Mouse (Mus musculus) myocyte (in vitro differentiated cells): ENCODE results near the gene B3galt4.

Source experiments
- E2F4 ChIP-seq: IDR thresholded peaks from one replicate; pipeline ENCODE4 v1.6.1; 2011; ENCODE audit warnings: mild to moderate bottlenecking, control low read depth, moderate library complexity; ENCODE audit not compliant: insufficient read depth
- MAX ChIP-seq: IDR thresholded peaks from one replicate; pipeline ENCODE4 v1.6.1; 2011; ENCODE audit warnings: low read depth, mild to moderate bottlenecking, control low read depth
- MYOD1 ChIP-seq, 3 experiments: IDR thresholded peaks; one replicate each; pipeline ENCODE4 v1.6.1; 2011; ENCODE audit warnings: control low read depth in 2 of 3, low read depth in 2 of 3, mild to moderate bottlenecking in 2 of 3, moderate library complexity in 1 of 3; ENCODE audit not compliant: insufficient read length in 2 of 3, control insufficient read depth in 1 of 3
- MYOG ChIP-seq, 3 experiments: IDR thresholded peaks; one replicate each; pipeline ENCODE4 v1.6.1; 2011; ENCODE audit warnings: control low read depth in 2 of 3, low read depth in 2 of 3, mild to moderate bottlenecking in 2 of 3; ENCODE audit not compliant: insufficient read length in 2 of 3, control insufficient read depth in 1 of 3, insufficient read depth in 1 of 3
- POLR2A ChIP-seq: IDR thresholded peaks from one replicate; pipeline ENCODE4 v1.6.1; 2011; ENCODE audit warnings: low read depth, mild to moderate bottlenecking, control low read depth, moderate library complexity; ENCODE audit not compliant: insufficient read length
- POLR2AphosphoS2 ChIP-seq: IDR thresholded peaks from one replicate; pipeline ENCODE4 v1.6.1; 2011; ENCODE audit warnings: low read depth, control low read depth; ENCODE audit not compliant: insufficient read length
- REST ChIP-seq: IDR thresholded peaks from one replicate; pipeline ENCODE4 v1.6.1; 2011; ENCODE audit warnings: mild to moderate bottlenecking, control low read depth, moderate library complexity; ENCODE audit not compliant: insufficient read depth, insufficient read length
- SRF ChIP-seq: IDR thresholded peaks from one replicate; pipeline ENCODE4 v1.6.1; 2011; ENCODE audit warnings: low read depth; ENCODE audit not compliant: control insufficient read depth, insufficient read length
- TCF12 ChIP-seq: IDR thresholded peaks from one replicate; pipeline ENCODE4 v1.6.1; 2011; ENCODE audit warnings: mild to moderate bottlenecking, control low read depth; ENCODE audit not compliant: poor library complexity, insufficient read depth, severe bottlenecking
- USF1 ChIP-seq: IDR thresholded peaks from one replicate; pipeline ENCODE4 v1.6.1; 2011; ENCODE audit warnings: low read depth, mild to moderate bottlenecking, control low read depth, moderate library complexity

DNA sequence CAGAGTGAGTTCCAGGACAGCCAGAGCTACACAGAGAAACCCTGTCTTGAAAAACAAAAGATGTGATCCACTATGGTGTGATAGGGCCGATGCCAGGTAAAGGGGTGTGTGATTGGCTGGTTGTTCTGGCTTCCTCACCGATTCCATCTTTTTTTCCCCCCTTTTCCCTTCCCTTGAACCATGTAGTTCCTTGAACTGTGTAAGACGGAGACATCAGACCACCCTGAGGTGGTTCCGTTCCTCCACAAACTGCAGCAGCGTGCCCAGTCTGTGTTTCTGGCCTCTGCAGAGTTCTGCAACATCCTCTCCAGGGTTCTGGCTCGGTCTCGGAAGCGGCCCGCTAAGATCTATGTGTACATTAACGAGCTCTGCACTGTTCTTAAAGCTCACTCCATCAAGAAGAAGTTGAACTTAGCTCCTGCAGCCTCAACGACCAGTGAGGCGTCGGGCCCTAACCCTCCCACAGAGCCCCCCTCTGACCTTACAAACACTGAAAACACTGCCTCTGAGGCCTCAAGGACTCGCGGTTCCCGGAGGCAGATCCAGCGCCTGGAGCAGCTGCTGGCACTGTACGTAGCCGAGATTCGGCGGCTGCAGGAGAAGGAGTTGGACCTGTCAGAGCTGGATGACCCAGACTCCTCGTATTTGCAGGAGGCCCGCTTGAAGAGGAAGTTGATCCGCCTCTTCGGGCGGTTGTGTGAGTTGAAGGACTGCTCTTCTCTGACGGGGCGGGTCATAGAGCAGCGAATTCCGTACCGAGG lies 40.1 kb downstream of the B3galt4 start:
- TF ChIP-seq POLR2A (no peak), MAX (no peak), E2F4 (no peak), MYOD1 (IDR thresholded peaks at IDR 0.05; ENCODE audit: control insufficient read depth in 1 of 3, insufficient read length in 2 of 3, low read depth in 2 of 3) (no peak), USF1 (no peak), POLR2AphosphoS2 (no peak), MYOG (IDR thresholded peaks at IDR 0.05; ENCODE audit: control insufficient read depth in 1 of 3, insufficient read depth in 1 of 3, insufficient read length in 2 of 3, low read depth in 2 of 3) (no peak), TCF12 (no peak), SRF (no peak), REST (no peak)
